Mouse (Mus musculus): ENCODE data around the gene Dvl2.

GRCm38 (mm10) chr11:69992932-69993331, 7.5 kb upstream of the Dvl2 start:
- TF ChIP-seq GATA1 (IDR thresholded peaks at IDR 0.05; ENCODE audit: borderline replicate concordance, low read length) = no peak
- no peak for TF ChIP-seq FLI1 (IDR thresholded peaks at IDR 0.05; ENCODE audit: low read length)
